Mouse (Mus musculus): ENCODE measurements around the gene 1700028J19Rik. TPM values are rescaled to one million over a fixed set of nuclear protein-coding genes. Genes with fewer than 3 reads are reported as not detected.

Gene 1700028J19Rik
- polyA plus RNA-seq (2017; shearing (Covaris generic)) = 1.1 TPM

DNA sequence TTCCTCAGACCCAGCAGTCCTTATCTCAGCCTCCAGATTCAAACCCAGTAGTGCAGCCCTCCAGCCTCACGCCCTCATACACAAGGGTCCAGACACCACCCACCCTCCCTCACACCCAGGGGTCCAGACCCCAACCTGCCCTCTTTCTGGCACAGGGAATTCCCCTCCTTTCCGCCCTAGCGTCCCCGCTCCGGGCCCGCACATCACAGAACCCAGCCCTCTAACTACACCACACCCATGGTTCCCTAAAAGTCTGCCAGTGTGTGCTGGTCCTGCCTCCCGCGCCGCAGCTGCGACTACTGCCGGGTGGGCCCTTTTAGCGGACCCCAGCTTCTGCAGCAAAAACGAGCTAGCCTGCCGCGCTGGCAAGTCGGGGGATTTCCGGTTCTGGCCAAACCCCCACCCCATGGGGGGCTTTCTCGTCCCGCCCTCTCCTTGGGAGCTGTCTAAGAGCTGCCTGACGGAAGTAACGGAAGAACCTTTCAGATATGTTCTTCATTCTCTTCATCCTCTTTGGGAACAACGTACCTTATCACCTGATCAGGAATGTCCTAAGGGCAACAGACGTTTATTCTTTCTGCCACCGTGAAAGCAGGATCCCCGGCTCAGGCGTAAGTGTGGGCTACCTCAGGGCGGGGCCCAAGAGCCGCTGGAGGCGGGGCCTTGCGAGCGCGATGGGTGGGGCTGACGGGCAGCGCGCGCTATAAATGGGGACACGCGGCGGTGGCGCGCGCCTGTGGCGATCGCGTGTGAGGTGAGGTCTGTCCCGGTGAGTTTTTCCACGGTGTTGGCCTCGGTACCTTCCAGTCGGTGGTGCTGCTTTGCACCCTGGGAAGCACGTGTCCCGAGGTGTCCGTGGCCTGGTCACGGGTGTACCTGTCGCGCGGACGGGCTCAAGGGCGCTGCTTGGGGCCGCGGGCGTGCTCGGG is at the start of gene 1700028J19Rik, which contains the start of gene 2410002F23Rik:
Gene 1700028J19Rik, minus strand, starts transcription at position 641 of the 929 bp plus-strand sequence.
Gene 2410002F23Rik, plus strand, starts transcription at position 668 of the 929 bp plus-strand sequence.

GRCm38 (mm10) chr7:44261147-44261546 is 14.7 kb upstream of the 1700028J19Rik start, which contains the start of gene Gm15517:
Gene Gm15517 (plus strand): TSS chr7:44261447.

DNA sequence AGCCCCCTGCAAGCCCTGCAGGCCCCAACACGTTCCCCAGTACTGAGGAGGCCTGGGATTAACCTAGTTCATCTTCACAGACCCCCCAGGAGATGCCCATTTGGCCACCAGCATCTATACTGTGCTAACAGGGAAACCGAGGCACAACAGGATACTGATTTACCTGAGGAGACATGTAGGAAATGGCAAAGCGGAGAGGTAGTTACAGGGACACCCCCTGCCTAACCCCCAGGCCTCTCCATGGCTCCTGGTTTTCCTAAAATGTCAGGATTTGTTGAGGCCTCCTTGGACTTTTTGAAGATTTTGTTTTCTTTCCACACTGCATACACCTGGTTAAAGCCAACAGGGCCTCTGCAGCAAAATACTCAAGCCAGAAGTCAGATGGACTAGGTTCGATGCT is 10.8 kb upstream of the 1700028J19Rik start, which contains the start of gene Acp4:
Gene Acp4, minus strand, starts transcription at position 101 of the 400 bp plus-strand sequence.

GRCm38 (mm10) chr7:44235909-44236308 is 10.6 kb downstream of the 1700028J19Rik start, which contains the start of gene Gm36864:
Gene Gm36864 (plus strand): TSS chr7:44236177.

GRCm38 (mm10) chr7:44225076-44225475 is 21.4 kb downstream of the 1700028J19Rik start, which contains the start of gene Klk1:
Gene Klk1 (plus strand): TSS chr7:44225360.

GRCm38 (mm10) chr7:44215645-44216044 is 30.9 kb downstream of the 1700028J19Rik start, which contains the start of gene Klk1b5:
Gene Klk1b5 (plus strand): TSS chr7:44215945.

DNA sequence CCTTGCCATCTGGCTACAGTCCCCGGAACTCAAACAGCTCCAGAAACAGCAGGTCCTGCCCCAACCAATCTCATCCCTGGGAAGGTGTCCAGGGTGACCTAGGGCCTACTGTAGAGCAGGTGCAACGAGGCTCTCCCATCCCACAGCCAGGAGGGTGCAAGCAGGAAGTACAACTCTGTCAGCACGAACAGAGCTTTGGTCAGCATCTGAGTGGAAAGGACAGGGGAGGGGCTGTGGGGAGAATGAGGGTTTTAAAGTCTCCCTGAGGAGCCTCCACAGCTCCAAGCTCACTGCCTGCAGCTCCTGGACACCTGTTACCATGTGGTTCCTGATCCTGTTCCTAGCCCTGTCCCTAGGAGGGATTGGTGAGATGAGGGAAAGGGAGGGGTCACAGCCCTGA is 39.4 kb downstream of the 1700028J19Rik start, which contains the start of gene Klk1b4:
Gene Klk1b4, plus strand, starts transcription at position 301 of the 400 bp plus-strand sequence.

GRCm38 (mm10) chr7:44197891-44198290 is 48.6 kb downstream of the 1700028J19Rik start, which contains the start of gene Klk1b3:
Gene Klk1b3 (plus strand): TSS chr7:44198191.

DNA sequence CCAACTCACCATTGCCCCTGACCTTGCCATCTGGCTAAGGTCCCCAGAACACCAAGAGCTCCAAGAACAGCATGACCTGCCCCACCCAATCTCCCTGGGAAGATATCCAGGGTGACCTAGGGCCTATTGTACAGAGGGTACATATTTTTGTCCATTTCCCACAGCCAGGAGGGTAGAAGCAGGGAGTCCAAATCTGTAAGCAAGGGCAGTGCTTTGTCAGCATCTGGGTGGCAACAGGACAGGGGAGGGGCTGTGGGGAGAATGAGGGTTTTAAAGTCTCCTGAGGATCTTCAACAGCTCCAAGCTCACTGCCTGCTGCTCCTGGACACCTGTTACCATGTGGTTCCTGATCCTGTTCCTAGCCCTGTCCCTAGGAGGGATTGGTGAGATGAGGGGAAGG is 58.6 kb downstream of the 1700028J19Rik start, which contains the start of gene Klk1b24:
Gene Klk1b24, plus strand, starts transcription at position 301 of the 400 bp plus-strand sequence.

Other genes starting within 250 kb of the 1700028J19Rik start
- gene Klk1b26, start 234.5 kb downstream of the 1700028J19Rik start, polyA plus RNA-seq (2017; shearing (Covaris generic)) = not detected
- gene Klk1b27, start 194.4 kb downstream of the 1700028J19Rik start, polyA plus RNA-seq (2017; shearing (Covaris generic)) = not detected
- gene Klk1b21, start 144.4 kb downstream of the 1700028J19Rik start, polyA plus RNA-seq (2017; shearing (Covaris generic)) = not detected
- gene Klk1b22, start 134.0 kb downstream of the 1700028J19Rik start, polyA plus RNA-seq (2017; shearing (Covaris generic)) = not detected
- not detected for gene Klk1b16, start 109.9 kb downstream of the 1700028J19Rik start, polyA plus RNA-seq (2017; shearing (Covaris generic))
- not detected for gene Klk1b24, start 58.5 kb downstream of the 1700028J19Rik start, polyA plus RNA-seq (2017; shearing (Covaris generic))
- gene Klk1b3, start 48.5 kb downstream of the 1700028J19Rik start, polyA plus RNA-seq (2017; shearing (Covaris generic)) = not detected
- not detected for gene Klk1b4, start 39.3 kb downstream of the 1700028J19Rik start, polyA plus RNA-seq (2017; shearing (Covaris generic))
- gene Klk1b5, start 30.8 kb downstream of the 1700028J19Rik start, polyA plus RNA-seq (2017; shearing (Covaris generic)) = not detected
- not detected for gene Klk1, start 21.3 kb downstream of the 1700028J19Rik start, polyA plus RNA-seq (2017; shearing (Covaris generic))
- gene Gm36864, start 10.5 kb downstream of the 1700028J19Rik start, polyA plus RNA-seq (2017; shearing (Covaris generic)) = not detected
- gene 2410002F23Rik, start within 50 bp of the 1700028J19Rik start, polyA plus RNA-seq (2017; shearing (Covaris generic)) = 266 TPM
- gene Acp4, start 10.7 kb upstream of the 1700028J19Rik start, polyA plus RNA-seq (2017; shearing (Covaris generic)) = not detected
- not detected for gene Gm15517, start 14.8 kb upstream of the 1700028J19Rik start, polyA plus RNA-seq (2017; shearing (Covaris generic))
- 0.46 TPM for gene Clec11a, start 60.2 kb upstream of the 1700028J19Rik start, polyA plus RNA-seq (2017; shearing (Covaris generic))
- gene Shank1, start 63.6 kb upstream of the 1700028J19Rik start, polyA plus RNA-seq (2017; shearing (Covaris generic)) = 0.09 TPM
- gene Syt3, start 137.4 kb upstream of the 1700028J19Rik start, polyA plus RNA-seq (2017; shearing (Covaris generic)) = 0.49 TPM
- gene 1700008O03Rik, start 139.1 kb upstream of the 1700028J19Rik start, polyA plus RNA-seq (2017; shearing (Covaris generic)) = 0.66 TPM
- gene Lrrc4b, start 182.3 kb upstream of the 1700028J19Rik start, polyA plus RNA-seq (2017; shearing (Covaris generic)) = not detected
- not detected for gene Aspdh, start 218.7 kb upstream of the 1700028J19Rik start, polyA plus RNA-seq (2017; shearing (Covaris generic))
- 69.6 TPM for gene Josd2, start 221.3 kb upstream of the 1700028J19Rik start, polyA plus RNA-seq (2017; shearing (Covaris generic))
- gene Emc10, start 249.8 kb upstream of the 1700028J19Rik start, polyA plus RNA-seq (2017; shearing (Covaris generic)) = 180 TPM
- 3.1 TPM for gene Fam71e1, start 249.9 kb upstream of the 1700028J19Rik start, polyA plus RNA-seq (2017; shearing (Covaris generic))

Data from naive thymus-derived CD4-positive, alpha-beta T cell, adult 5 months (primary cell).